Mouse (Mus musculus): ENCODE data around the gene Map3k4. TPM values are rescaled to one million over a fixed set of nuclear protein-coding genes. Genes with fewer than 3 reads are reported as not detected.
"Not testable (repeated sequence)": the region's sequence is repeated elsewhere in the genome, so short reads cannot be mapped to it uniquely, and the experiment has no call there.

Map3k4 gene
- polyA plus RNA-seq, 1 experiment from 2014 or later: 31.5 TPM

- H3K27ac ChIP-seq: no peak overlapping the region
- H3K27me3 ChIP-seq: no peaks in the 10 kb centered on the region
- peaks cover 59% of the 10 kb centered on the region for H3K4me1 ChIP-seq (replicated peaks)
- 38% methylated on average over 3 of the region's 3 CpGs for WGBS
- H3K9me3 ChIP-seq (replicated peaks): no peaks in the 10 kb centered on the region
- no peaks in the 10 kb centered on the region for H3K36me3 ChIP-seq
- no peak overlapping the region for H3K4me3 ChIP-seq
- ATAC-seq (replicated peaks; ENCODE audit: insufficient number of reproducible peaks, insufficient read depth, low FRiP score, low read depth): peak; percentile 47
- H3K9ac ChIP-seq: no peak overlapping the region
- H3K4me2 ChIP-seq: no peak overlapping the region
These were observed 17.5 kb downstream of the Map3k4 start for GRCm38 (mm10) chr17:12300896-12301706.

GRCm38 (mm10) chr17:12300127-12300675, 18.4 kb downstream of the Map3k4 start:
- ATAC-seq (replicated peaks; ENCODE audit: insufficient number of reproducible peaks, insufficient read depth, low FRiP score, low read depth): no peak

GRCm38 (mm10) chr17:12299371-12299770, 19.2 kb downstream of the Map3k4 start:
- no peaks in the 10 kb centered on the region for H3K27me3 ChIP-seq
- H3K4me3 ChIP-seq: no peak overlapping the region
- ATAC-seq (replicated peaks; ENCODE audit: insufficient number of reproducible peaks, insufficient read depth, low FRiP score, low read depth): no peak
- H3K36me3 ChIP-seq: no peaks in the 10 kb centered on the region
- WGBS: 81% methylated on average over 7 of the region's 7 CpGs
- H3K9me3 ChIP-seq (replicated peaks): no peaks in the 10 kb centered on the region
- no peak overlapping the region for H3K27ac ChIP-seq
- H3K9ac ChIP-seq: no peak overlapping the region
- no peak overlapping the region for H3K4me2 ChIP-seq
- peaks cover 48% of the 10 kb centered on the region for H3K4me1 ChIP-seq (replicated peaks)

More at GRCm38 (mm10) chr17:12300127-12300675, 18.4 kb downstream of the Map3k4 start:
- no peaks in the 10 kb centered on the region for H3K27me3 ChIP-seq
- no peak overlapping the region for H3K4me3 ChIP-seq
- WGBS: 80% methylated on average over 14 of the region's 14 CpGs
- H3K27ac ChIP-seq: no peak overlapping the region
- H3K4me2 ChIP-seq: no peak overlapping the region
- H3K4me1 ChIP-seq (replicated peaks): peaks cover 51% of the 10 kb centered on the region
- H3K36me3 ChIP-seq: no peaks in the 10 kb centered on the region
- no peak overlapping the region for H3K9ac ChIP-seq
- no peaks in the 10 kb centered on the region for H3K9me3 ChIP-seq (replicated peaks)

GRCm38 (mm10) chr17:12297978-12298377, 20.6 kb downstream of the Map3k4 start:
- Histone ChIP-seq H3K4me2 (no peak overlapping the region), H3K36me3 (no peaks in the 10 kb centered on the region), H3K9ac (no peak overlapping the region), H3K4me3 (no peak overlapping the region), H3K9me3 (replicated peaks) (no peaks in the 10 kb centered on the region), H3K27me3 (no peaks in the 10 kb centered on the region), H3K27ac (peak overlapping the region; percentile 41), H3K4me1 (replicated peaks) (peaks cover 58% of the 10 kb centered on the region)
- ATAC-seq (replicated peaks; ENCODE audit: insufficient number of reproducible peaks, insufficient read depth, low FRiP score, low read depth): no peak
- 61% methylated on average over 4 of the region's 4 CpGs for WGBS

GRCm38 (mm10) chr17:12297292-12297691, 21.3 kb downstream of the Map3k4 start:
- Histone ChIP-seq H3K4me1 (replicated peaks) (peaks cover 60% of the 10 kb centered on the region), H3K27ac (peak overlapping the region; percentile 41), H3K27me3 (no peaks in the 10 kb centered on the region), H3K9ac (no peak overlapping the region), H3K4me2 (no peak overlapping the region; the same call in 1 of the 2 replicates), H3K36me3 (no peaks in the 10 kb centered on the region), H3K9me3 (replicated peaks) (no peaks in the 10 kb centered on the region), H3K4me3 (no peak overlapping the region)
- WGBS: 21% methylated on average over 7 of the region's 7 CpGs
- ATAC-seq (replicated peaks; ENCODE audit: insufficient number of reproducible peaks, insufficient read depth, low FRiP score, low read depth): no peak; the same call in 1 of the 2 replicates

GRCm38 (mm10) chr17:12295926-12296325, 22.7 kb downstream of the Map3k4 start:
- H3K4me1 ChIP-seq (replicated peaks): peaks cover 53% of the 10 kb centered on the region
- not testable (repeated sequence) for H3K4me3 ChIP-seq; H3K27ac ChIP-seq; H3K4me2 ChIP-seq; H3K9ac ChIP-seq; H3K9me3 ChIP-seq (replicated peaks); H3K27me3 ChIP-seq; H3K36me3 ChIP-seq; ATAC-seq (replicated peaks; ENCODE audit: insufficient number of reproducible peaks, insufficient read depth, low FRiP score, low read depth)
- 91% methylated on average over 5 of the region's 5 CpGs for WGBS

- Histone ChIP-seq H3K36me3 (no peaks in the 10 kb centered on the region), H3K27me3 (no peaks in the 10 kb centered on the region), H3K27ac (no peak overlapping the region), H3K4me3 (no peak overlapping the region), H3K9me3 (replicated peaks) (no peaks in the 10 kb centered on the region), H3K4me2 (no peak overlapping the region), H3K4me1 (replicated peaks) (peaks cover 48% of the 10 kb centered on the region), H3K9ac (no peak overlapping the region)
- 85% methylated on average over 7 of the region's 7 CpGs for WGBS
- ATAC-seq (replicated peaks; ENCODE audit: insufficient number of reproducible peaks, insufficient read depth, low FRiP score, low read depth): no peak
These were observed 24.2 kb downstream of the Map3k4 start for GRCm38 (mm10) chr17:12294424-12294823.

- no peaks in the 10 kb centered on the region for H3K27me3 ChIP-seq
- H3K4me2 ChIP-seq: no peak overlapping the region
- H3K9ac ChIP-seq: peak overlapping the region; percentile 21; the same call in 1 of the 2 replicates
- H3K4me1 ChIP-seq (replicated peaks): peaks cover 48% of the 10 kb centered on the region
- H3K36me3 ChIP-seq: no peaks in the 10 kb centered on the region; the same call in 1 of the 2 replicates
- H3K4me3 ChIP-seq: no peak overlapping the region
- WGBS: 58% methylated on average over 6 of the region's 6 CpGs
- 0 out of 2 replicates have a peak overlapping the region, but pooled peaks have one; percentile 27 for H3K27ac ChIP-seq
- no peaks in the 10 kb centered on the region for H3K9me3 ChIP-seq (replicated peaks)
- ATAC-seq (replicated peaks; ENCODE audit: insufficient number of reproducible peaks, insufficient read depth, low FRiP score, low read depth): no peak
These were observed 25.0 kb downstream of the Map3k4 start for GRCm38 (mm10) chr17:12293571-12293970.

- Histone ChIP-seq H3K4me1 (replicated peaks) (peaks cover 45% of the 10 kb centered on the region), H3K9ac (no peak overlapping the region), H3K27ac (no peak overlapping the region), H3K9me3 (replicated peaks) (no peaks in the 10 kb centered on the region), H3K27me3 (no peaks in the 10 kb centered on the region), H3K36me3 (no peaks in the 10 kb centered on the region; the same call in none of the 2 replicates), H3K4me2 (no peak overlapping the region), H3K4me3 (no peak overlapping the region)
- WGBS: 61% methylated on average over 8 of the region's 8 CpGs
- ATAC-seq (replicated peaks; ENCODE audit: insufficient number of reproducible peaks, insufficient read depth, low FRiP score, low read depth): no peak
These were observed 25.7 kb downstream of the Map3k4 start for GRCm38 (mm10) chr17:12292877-12293276.

- H3K4me2 ChIP-seq: no peak overlapping the region
- 93% methylated on average over 1 of the region's 1 CpGs for WGBS
- no peak overlapping the region for H3K9ac ChIP-seq
- no peaks in the 10 kb centered on the region for H3K9me3 ChIP-seq (replicated peaks)
- no peaks in the 10 kb centered on the region; the same call in none of the 2 replicates for H3K36me3 ChIP-seq
- no peak for ATAC-seq (replicated peaks; ENCODE audit: insufficient number of reproducible peaks, insufficient read depth, low FRiP score, low read depth)
- peaks cover 39% of the 10 kb centered on the region for H3K4me1 ChIP-seq (replicated peaks)
- H3K4me3 ChIP-seq: no peak overlapping the region
- H3K27me3 ChIP-seq: no peaks in the 10 kb centered on the region
- no peak overlapping the region for H3K27ac ChIP-seq
These were observed 26.2 kb downstream of the Map3k4 start for GRCm38 (mm10) chr17:12292356-12292755.

- Histone ChIP-seq H3K27me3 (no peaks in the 10 kb centered on the region), H3K9me3 (replicated peaks) (no peaks in the 10 kb centered on the region), H3K4me2 (no peak overlapping the region), H3K4me3 (no peak overlapping the region), H3K4me1 (replicated peaks) (peaks cover 31% of the 10 kb centered on the region), H3K36me3 (no peaks in the 10 kb centered on the region; the same call in none of the 2 replicates), H3K9ac (no peak overlapping the region), H3K27ac (no peak overlapping the region)
- ATAC-seq (replicated peaks; ENCODE audit: insufficient number of reproducible peaks, insufficient read depth, low FRiP score, low read depth): no peak
- WGBS: 91% methylated on average over 7 of the region's 7 CpGs
These were observed 27.4 kb downstream of the Map3k4 start for GRCm38 (mm10) chr17:12291151-12291550.

Measured in heart, embryonic 15.5 days (tissue).